Mouse (Mus musculus) megakaryocyte-erythroid progenitor cell, adult 5-6 weeks (primary cell): ENCODE results near the gene Mvp. TPM values are rescaled to one million over a fixed set of nuclear protein-coding genes. Genes with fewer than 3 reads are reported as not detected.

ENCODE experiments used
- ATAC-seq: replicated peaks from 2 replicates; pipeline ENCODE4 v1.8.0; 2016; ENCODE audit warnings: mild to moderate bottlenecking, inconsistent platforms; ENCODE audit not compliant: severe bottlenecking, poor library complexity, low FRiP score, low TSS enrichment
- total RNA-seq, 2 experiments: library from RNA; stranded (forward) in 1 of 2; stranded (reverse) in 1 of 2; fragments of 200-1000, 215-1000 nt in 1 of 2; fragments of >200 nt in 1 of 2; fragmentation: Nextera tagmentation in 1 of 2; gene quantifications; 2 replicates each; pipeline ENCODE4 v1.2.3; 2014 to 2017

Mvp gene
- total RNA-seq, 2 experiments from 2014 or later: 5.6 to 13.5 TPM

DNA sequence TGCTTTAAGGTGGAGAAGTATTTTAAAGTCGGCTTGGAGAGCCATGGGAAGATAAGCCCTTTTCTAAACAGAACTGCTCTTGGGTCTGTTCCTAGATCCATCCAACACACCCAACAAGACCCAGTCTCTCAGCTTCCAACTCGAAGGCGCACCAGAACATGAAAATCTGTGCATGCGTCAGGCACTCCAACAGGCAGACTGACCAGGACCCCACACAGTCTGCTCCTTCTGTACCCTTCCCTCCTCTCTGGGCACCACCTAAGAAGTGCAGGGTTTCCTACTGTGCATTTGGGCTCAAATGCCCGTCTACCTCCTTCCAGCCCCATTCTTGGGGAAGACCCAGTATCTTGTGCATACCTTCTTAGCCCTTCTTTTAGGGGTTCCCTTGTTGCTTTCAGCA, 6.1 kb upstream of the Mvp start:
- no peak for ATAC-seq

DNA sequence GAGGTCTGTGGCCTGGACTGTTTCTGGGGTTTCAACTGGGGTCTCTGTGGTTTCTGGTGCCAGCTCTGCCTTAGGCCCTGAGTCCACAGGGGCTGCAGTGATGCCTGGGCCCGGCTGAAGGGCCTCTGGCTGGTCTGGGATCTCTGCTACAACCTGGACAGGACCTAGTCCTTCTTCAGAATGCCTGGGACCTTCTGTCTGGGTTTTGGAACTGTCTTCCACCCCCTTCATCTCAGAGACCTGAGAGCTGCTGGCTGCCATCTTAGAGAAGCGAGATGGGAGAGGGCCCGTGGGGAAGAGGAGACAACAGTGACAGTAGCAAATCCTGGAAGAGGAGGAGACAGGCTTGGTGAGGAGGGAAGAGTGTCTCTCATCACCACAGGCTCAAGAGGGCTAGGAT, 5.6 kb upstream of the Mvp start:
- ATAC-seq: no peak

DNA sequence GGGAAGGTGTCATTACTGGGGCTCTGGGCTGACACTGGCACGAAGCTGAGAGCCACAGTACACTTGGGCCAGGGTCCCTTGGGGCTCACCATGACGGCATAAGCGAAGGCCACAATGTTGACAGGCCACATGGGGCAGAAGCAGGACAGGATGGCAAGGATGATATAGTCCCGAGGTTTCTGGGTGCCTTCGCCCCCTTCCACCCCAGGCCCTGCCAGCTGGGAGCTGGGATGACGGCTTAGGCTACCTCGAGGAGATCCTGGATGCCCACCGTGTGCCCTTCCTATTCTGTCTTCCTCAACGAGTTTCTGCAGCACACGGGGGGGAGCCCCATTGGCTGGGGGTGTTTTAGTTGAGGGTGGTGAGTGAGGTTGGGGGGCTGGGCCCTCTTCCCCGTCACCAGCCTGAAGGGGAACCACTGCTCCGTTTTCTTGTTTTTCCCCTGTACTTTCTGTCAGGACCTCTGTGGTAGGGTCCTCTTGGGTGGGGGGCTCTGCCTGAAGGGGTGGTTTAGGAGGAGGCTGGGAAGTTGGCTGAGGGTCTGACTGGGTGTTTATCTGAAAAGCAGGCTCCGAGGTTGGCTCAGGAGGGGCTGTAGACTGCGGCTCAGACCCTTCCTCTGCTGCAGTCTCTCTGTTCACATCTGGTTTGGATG, 5.0 kb upstream of the Mvp start:
- no peak for ATAC-seq

DNA sequence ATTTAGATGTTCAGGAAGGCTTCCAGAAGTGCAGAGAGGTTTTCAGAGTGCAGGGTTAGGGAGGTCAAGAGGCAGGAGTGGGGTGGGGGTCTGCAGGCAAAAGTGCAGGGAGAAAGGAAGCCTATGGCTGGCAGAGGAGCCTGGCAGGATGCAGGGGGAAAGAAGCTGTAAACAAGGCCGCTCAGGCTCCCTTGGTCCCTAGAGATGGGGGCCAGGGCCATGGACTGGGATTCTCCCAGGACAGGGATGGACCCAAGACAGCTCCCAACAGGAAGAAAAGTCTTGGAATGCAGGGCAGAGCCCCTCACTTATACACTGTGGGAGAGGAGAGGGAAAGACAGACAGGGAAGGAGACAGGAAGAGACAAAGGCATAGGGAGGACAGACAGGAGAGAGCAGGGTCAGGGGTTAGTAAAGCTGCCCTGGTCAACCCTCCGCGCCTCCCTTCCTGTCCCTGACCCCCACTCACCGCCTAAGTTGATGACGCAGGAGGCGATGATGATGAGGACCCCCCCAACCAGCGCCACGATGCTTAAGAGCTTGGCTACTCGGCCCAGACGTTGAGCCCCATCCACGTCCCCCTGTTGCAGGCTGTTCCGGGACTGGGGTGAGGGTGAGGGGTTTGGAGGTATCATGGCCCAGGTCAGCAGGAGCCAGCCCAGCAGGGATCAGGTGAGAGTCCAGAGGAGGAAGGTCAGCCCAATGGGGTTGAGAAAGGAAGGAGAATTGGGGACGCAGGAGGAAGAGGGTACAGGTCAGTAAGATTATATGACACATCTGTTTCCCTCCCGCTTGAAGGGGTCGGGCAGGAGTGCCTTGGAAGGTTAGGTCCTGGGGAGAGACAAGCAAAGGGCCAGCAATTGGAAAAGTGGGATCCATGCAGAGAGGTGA, 4.2 kb upstream of the Mvp start:
- no peak for ATAC-seq

DNA sequence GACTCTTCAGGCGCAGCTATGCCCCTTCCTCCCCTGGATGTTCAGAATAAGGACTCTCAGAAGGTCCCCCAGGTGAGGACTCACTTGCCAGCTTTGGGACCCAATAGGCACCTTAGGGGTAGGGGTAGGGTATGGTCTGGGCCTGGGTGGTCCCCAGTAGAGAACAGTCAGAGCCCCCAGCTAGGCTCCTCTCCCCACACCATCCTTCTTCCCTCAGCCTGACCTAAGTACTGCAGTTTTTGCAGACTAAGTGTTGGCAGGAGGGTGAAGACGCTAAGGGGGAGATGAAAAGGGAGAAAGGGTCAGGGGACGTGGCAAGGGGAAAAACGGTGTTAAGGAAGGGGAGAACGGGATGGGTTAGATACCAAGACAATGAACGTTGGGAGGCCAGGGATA, 3.5 kb upstream of the Mvp start:
- ATAC-seq: no peak

DNA sequence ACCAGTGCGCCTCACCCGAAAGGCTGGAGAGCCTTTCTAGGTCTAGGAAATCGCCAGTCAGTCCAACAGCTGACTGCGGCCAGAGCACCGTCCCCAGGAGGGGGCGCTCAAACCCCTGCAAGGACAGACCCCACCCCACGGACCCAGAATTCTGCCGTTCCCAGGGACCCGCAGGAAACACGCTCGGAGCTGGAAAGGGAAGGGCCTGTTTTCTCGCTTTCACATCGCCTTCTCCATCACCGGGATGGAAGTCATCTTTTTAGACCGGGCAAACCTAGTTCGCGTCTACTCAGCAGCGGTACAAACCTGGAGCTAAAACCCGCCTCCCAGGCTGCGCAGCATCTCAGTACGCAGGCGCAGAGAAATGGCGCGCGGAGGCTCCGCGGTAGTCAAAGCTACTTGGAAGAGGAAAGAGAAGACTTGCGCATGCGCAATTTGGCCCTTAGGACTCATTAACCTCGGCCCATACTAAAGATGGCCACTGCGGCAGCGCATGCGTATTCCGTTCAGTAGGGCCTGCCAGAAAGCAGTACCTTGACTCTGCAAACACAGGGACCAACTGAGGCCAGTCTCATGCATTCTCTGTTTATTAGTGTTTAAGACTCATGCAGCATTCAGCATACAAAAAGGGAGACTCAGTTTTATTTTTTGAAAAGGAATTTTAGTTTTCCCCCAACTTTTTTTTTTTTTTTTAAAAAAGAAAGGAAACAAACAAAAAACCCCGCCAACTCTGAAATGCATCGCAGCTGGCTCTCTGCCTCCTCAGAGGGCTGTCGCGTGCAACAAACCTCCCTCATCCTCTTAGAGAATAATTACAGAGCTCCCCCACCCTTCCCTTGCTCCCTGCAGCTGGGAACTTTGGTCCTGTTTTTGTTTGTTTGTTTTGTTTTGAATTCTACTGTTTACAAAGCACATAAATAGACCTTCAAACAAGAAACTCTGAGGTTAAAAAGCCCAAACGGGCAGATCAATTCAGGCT, 2.8 kb upstream of the Mvp start, which contains the start of gene Pagr1a:
Pagr1a (minus strand) TSS at position 382 of the 979 bp plus-strand sequence.
- ATAC-seq: peak; percentile 60

DNA sequence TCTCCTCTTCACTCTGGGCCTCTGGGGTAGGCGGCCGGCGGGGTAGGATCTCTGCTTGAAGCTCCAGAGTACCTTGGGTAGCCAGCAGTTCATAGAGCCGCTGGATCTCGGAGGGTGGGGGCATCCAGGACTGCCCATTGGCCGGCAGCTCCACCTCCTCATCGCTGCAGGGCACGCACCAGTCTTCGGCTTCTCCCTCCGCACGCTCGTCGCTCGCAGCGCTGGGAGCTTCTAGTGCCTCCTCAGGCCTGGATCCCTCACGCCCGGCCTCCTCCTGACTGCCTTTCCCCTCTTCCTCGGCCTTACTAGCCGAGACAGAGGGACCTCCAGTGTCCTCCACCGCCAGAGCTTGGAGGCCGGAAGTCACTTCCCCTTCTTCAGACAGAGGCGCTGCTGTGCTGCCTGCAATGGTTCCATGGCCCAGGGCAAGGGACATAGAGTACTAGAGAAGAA, 2.1 kb upstream of the Mvp start:
- peak; percentile 36 for ATAC-seq

DNA sequence TGATC, 1.9 kb upstream of the Mvp start, which contains the start of gene Pagr1b:
Pagr1b (minus strand) TSS at position 4 of the 5 bp plus-strand sequence.
- ATAC-seq: no peak

DNA sequence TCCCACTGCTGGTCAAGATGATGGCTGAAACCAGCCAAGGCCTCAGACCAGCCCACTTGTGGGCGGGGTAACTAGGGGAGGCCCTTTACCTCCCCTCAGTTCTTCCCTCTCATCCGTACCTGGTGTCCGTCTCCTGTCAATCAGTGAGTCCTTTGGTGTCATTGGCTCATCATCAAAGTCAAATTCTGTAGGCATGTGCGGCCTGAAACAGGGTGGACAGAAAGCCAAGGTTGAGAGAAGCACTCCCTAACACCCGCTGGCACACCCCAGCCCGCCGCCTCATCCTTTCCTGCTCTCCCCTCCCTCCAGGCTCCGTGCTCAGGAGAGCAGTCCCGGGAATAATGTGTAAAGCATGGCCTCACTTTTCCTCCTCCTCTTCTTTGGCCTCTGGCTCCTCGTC, 1.7 kb upstream of the Mvp start:
- 0 out of 2 replicates have a peak, but pooled peaks have one; percentile 2 for ATAC-seq

DNA sequence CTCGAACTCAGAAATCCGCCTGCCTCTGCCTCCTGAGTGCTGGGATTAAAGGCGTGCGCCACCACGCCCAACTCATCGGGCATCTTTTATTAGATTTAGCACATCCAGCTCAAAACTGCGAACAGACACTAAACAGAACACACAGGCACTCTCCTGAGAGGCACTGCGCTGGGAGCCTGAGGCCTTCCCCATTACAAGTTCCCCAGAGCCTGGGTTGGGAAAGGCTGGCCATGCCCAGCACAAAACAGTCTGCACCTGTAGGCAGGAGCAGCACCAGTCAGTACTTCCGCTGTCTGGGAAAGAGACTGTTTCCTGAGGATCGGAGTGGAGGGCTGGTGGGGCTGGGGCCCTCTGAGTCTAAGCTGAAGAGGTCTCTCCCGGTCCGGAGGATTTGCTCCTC, 572 bp upstream of the Mvp start:
- ATAC-seq: no peak

DNA sequence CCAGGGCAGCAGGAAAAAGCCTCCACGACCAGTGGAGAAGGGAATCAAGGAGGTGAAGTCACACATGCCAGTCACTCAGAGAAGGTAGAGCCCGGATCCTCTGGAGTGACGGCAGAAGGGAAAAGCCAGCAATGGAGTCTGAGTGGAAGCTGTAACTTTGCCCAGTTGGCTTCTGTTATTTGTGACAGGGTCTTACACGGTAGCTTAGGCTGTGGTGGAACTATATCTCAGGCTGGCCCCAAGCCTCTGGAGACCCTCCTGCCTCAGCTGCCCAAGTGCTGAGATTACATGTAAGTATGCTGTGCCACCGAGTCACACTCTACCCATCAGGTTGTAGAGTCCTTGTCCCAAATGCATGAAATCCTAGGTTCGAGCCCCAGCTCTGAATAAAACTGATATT, 1.0 kb downstream of the Mvp start:
- ATAC-seq: no peak

DNA sequence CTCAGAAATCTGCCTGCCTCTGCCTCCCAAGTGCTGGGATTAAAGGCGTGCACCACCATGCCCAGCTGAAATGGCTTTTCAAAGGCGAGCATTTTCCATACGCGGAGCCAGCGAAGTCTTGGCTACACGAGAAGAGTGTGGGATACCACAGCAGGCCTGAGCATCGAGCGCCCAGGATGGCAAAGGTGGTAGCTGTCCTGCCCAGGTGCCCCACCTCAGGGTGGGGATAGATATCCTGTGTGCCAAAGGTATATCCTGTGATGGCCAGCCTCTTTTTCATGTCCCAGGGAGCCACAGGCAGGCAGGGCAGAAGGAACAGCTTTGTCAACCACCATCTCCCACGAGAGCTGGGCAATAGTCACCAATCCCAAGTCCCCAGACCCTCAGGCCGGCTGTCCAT, 1.6 kb downstream of the Mvp start:
- no peak for ATAC-seq

DNA sequence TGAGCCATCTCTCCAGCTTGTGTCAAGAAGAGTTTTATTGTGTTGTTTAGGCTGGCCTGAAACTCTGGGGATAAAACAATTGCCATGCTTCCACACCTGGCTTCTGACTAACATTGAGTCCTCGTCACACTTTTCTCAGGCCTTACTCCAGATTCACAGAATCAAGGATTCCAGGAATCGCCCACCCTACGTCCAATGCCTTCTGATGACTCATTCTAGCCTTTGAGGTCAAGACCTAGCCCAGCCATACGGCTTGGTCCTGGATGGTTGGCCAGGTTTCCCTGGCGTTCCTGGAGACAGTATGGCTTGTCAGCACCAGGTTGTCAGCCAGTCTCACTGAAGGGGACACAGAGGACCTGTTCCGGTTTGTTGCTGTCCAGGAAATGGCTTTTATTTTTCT, 2.0 kb downstream of the Mvp start:
- ATAC-seq: no peak

DNA sequence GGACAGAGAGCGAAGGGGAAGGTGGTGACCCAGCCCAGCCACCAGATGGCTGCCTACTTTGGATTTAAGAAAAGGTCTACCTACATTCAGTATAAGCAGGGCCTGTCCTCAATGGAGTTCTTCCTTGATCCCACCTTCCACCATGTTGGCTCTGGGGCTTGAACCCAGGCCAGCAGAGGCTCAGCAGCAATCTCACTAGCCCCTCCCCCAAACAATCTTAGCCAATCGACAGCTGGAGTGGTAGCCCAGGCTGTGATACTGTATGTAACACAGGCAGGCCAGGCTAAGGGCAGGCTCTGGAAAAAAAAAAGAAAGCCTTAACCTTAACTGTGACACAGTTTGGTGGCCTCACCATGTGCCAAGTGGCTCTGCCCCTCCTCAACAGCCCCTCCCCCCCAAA, 2.7 kb downstream of the Mvp start:
- ATAC-seq: no peak

DNA sequence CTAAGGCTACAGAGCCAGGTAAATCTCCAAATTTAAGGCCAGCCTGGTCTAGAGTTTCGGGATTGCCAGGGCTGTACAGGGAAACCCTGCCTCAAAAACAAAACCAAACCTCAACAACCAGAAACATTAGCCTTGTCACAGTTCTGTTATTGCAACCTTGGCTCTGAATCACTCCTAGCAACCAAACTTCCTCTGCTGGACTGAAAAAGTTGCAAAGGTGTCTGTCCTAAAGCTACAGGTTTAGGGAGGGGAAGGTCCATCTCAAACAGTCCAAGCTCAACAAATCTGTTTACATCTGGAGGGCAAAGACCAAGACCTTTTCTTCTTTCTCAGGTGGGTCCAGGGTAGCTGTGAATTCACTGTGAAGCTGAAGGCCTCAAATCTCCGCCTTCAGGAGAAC, 3.4 kb downstream of the Mvp start:
- no peak for ATAC-seq

DNA sequence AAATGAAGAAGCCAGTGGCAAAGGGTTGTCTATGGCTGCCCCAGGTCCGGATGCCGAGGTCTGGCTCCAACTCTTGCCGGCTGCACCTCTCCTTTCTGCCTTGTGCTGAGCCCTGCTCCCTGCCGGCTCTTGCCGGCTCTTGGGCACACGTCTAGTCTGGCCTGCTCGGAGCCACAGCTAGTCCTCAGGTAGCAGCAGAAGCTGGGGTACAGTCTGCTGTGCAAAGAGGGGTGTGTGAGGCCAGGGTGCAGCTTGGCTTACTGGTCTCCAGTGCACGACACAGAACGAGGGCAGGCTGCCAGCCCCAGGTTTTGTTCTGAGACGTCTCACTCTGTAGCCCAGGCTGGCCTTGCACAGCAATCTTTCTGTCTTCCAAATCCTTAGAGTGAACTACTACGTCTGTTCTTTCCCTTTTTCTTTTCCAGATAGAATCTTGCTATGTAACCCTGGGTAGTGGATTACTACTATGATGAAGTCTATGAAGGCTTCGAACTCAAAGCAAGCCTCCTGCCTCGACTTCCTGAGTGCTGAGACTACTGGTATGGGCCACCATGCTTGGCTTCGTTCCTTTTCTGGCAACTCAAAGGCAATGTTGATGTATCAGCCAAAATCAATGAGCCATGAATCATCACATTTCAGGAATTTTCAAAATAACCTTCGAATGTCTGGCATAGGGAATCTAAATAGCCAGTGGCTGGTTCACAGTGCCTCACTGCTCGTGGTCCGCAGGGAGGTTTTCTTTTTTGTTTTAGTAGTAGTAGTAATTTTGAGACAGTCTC, 4.9 kb downstream of the Mvp start:
- ATAC-seq: no peak

DNA sequence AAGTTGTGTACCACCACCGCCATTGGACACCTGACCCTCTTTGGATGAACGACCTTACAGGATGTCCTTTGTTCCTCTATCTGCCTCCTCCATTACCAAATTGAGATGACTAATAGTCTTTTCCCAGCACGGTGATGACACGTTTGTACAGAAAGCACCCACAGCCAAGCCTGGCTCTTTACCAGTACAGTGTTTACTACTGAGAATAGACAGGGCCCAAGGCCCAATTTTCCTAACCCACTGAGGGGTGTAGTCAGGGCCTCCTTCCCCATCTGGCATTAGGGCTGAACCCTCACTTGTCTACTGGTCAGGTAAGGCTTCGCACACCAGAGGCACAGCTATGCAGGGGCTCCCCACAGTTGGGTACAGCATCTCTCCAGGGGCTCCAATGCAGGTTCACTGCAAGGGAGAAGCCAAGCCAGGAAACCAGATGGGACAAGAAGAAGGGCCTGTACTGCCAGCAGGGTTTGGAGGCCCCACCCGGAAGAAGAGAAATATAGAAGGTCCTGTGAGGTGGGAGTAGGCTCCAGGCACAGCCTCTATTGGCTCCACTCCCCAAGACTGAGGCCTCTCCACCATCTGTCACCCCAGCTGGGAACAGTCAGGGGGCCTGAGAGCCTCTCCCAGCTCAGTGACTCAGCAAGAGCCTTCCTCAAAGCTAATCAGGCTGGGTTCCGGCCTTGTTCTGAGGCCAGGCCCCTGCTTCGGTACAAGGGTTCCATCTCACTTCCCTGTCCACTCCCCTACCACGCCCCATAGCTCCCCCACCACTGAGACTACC, 6.0 kb downstream of the Mvp start:
- ATAC-seq: peak; percentile 82

DNA sequence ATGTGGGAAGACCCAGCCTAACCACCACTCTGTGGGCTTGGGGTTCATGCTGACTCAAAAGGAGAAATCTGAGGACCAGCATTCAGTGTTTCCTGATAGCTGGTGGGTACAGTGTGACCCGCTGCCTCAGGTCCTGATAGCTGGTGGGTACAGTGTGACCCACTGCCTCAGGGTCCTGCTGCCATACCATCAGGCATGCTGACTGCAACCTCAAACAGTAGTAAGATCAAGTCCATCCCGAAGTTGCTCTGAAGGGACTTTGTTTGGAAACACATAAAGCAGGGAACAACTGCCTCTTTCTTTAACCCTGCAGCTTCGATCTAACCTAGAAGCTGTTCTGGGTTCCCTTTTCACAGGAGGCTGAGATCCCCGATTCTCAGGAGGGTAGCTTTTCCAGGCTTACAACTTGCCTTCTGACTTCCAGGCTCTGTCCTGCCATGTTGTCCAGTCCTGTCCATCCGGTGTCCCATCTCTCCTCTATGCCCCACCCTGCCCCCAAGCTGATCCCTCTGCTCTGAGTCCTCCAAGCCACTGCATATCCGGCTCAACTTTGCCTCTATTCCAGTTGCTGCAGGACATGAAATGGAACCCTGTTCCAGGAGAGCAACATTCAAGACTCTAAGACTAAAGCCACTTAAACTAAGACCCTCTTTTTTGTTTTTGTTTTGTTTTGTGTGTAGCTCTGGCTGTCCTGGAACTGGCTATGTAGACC, 7.0 kb downstream of the Mvp start:
- ATAC-seq: no peak
